Mouse (Mus musculus): ENCODE results near the gene Slc26a3. TPM values are rescaled to one million over a fixed set of nuclear protein-coding genes. Genes with fewer than 3 reads are reported as not detected.
"Not testable (repeated sequence)": the region's sequence is repeated elsewhere in the genome, so short reads cannot be mapped to it uniquely, and the experiment has no call there.

Gene Slc26a3
- polyA plus RNA-seq, 1 experiment from 2014 or later: 0.07 TPM

- H3K4me2 ChIP-seq (replicated peaks; ENCODE audit: low read depth, low read length); H3K9me3 ChIP-seq (ENCODE audit: low read length); H3K4me1 ChIP-seq (ENCODE audit: insufficient read depth, low read length); H3K27me3 ChIP-seq (ENCODE audit: insufficient read depth, low read length); H3K9ac ChIP-seq (replicated peaks; ENCODE audit: low read length); ATAC-seq (ENCODE audit: low FRiP score, low TSS enrichment); H3K27ac ChIP-seq (ENCODE audit: low read length); H3K36me3 ChIP-seq (ENCODE audit: insufficient read depth, low read length); H3K4me3 ChIP-seq (ENCODE audit: low read length): not testable (repeated sequence)
- 57% methylated on average over 3 of the region's 3 CpGs for WGBS
Observed at GRCm38 (mm10) chr12:31460270-31460669, 69.6 kb downstream of the Slc26a3 start.

- Histone ChIP-seq H3K27ac (ENCODE audit: low read length) (no peak overlapping the region), H3K9me3 (ENCODE audit: low read length) (no peaks in the 10 kb centered on the region), H3K4me2 (replicated peaks; ENCODE audit: low read depth, low read length) (no peak overlapping the region), H3K27me3 (ENCODE audit: insufficient read depth, low read length) (no peaks in the 10 kb centered on the region), H3K9ac (replicated peaks; ENCODE audit: low read length) (no peak overlapping the region), H3K4me3 (ENCODE audit: low read length) (no peak overlapping the region), H3K4me1 (ENCODE audit: insufficient read depth, low read length) (no peaks in the 10 kb centered on the region), H3K36me3 (ENCODE audit: insufficient read depth, low read length) (no peaks in the 10 kb centered on the region)
- WGBS: 93% methylated on average over 9 of the region's 9 CpGs
- no peak for ATAC-seq (ENCODE audit: low FRiP score, low TSS enrichment)
Observed at GRCm38 (mm10) chr12:31461371-31461770, 70.7 kb downstream of the Slc26a3 start.

GRCm38 (mm10) chr12:31462615-31463014 lies 71.9 kb downstream of the Slc26a3 start:
- no peaks in the 10 kb centered on the region for H3K27me3 ChIP-seq (ENCODE audit: insufficient read depth, low read length)
- H3K4me2 ChIP-seq (replicated peaks; ENCODE audit: low read depth, low read length): no peak overlapping the region
- H3K4me3 ChIP-seq (ENCODE audit: low read length): no peak overlapping the region
- H3K9me3 ChIP-seq (ENCODE audit: low read length): no peaks in the 10 kb centered on the region
- 77% methylated on average over 4 of the region's 4 CpGs for WGBS
- no peak overlapping the region for H3K9ac ChIP-seq (replicated peaks; ENCODE audit: low read length)
- no peaks in the 10 kb centered on the region for H3K36me3 ChIP-seq (ENCODE audit: insufficient read depth, low read length)
- no peak for ATAC-seq (ENCODE audit: low FRiP score, low TSS enrichment)
- no peak overlapping the region for H3K27ac ChIP-seq (ENCODE audit: low read length)
- no peaks in the 10 kb centered on the region for H3K4me1 ChIP-seq (ENCODE audit: insufficient read depth, low read length)

- H3K9ac ChIP-seq (replicated peaks; ENCODE audit: low read length); ATAC-seq (ENCODE audit: low FRiP score, low TSS enrichment); H3K9me3 ChIP-seq (ENCODE audit: low read length); H3K4me1 ChIP-seq (ENCODE audit: insufficient read depth, low read length); H3K27me3 ChIP-seq (ENCODE audit: insufficient read depth, low read length); H3K27ac ChIP-seq (ENCODE audit: low read length); H3K4me3 ChIP-seq (ENCODE audit: low read length); H3K36me3 ChIP-seq (ENCODE audit: insufficient read depth, low read length); H3K4me2 ChIP-seq (replicated peaks; ENCODE audit: low read depth, low read length): not testable (repeated sequence)
- WGBS: 97% methylated on average over 4 of the region's 6 CpGs
Observed at GRCm38 (mm10) chr12:31478182-31478581, 87.5 kb downstream of the Slc26a3 start.

- no peaks in the 10 kb centered on the region for H3K4me1 ChIP-seq (ENCODE audit: insufficient read depth, low read length)
- H3K9ac ChIP-seq (replicated peaks; ENCODE audit: low read length): no peak overlapping the region
- H3K4me2 ChIP-seq (replicated peaks; ENCODE audit: low read depth, low read length): no peak overlapping the region
- 64% methylated on average over 6 of the region's 6 CpGs for WGBS
- no peaks in the 10 kb centered on the region for H3K27me3 ChIP-seq (ENCODE audit: insufficient read depth, low read length)
- peaks cover 19% of the 10 kb centered on the region for H3K36me3 ChIP-seq (ENCODE audit: insufficient read depth, low read length)
- H3K27ac ChIP-seq (ENCODE audit: low read length): no peak overlapping the region
- no peaks in the 10 kb centered on the region for H3K9me3 ChIP-seq (ENCODE audit: low read length)
- H3K4me3 ChIP-seq (ENCODE audit: low read length): no peak overlapping the region
- ATAC-seq (ENCODE audit: low FRiP score, low TSS enrichment): no peak
Observed at GRCm38 (mm10) chr12:31486431-31486830, 95.8 kb downstream of the Slc26a3 start.

DNA sequence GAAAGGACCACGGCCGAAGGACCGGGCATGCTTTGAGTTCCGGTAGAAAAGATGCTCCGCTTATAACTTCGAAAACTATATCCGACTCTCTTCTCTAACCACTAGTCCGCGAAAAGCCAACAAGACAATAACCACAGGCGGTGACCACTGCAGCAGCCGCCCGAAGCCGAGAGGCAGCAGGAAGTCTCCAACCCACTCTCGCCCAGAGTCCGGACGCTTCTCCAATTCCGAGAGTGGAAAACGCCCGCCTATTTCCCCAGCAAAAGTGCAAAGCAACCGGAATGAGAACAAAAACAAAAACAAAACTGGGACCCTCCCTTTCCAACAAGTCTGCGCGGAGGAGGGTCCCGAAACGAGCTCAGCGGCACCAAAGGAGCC lies 108.3 kb downstream of the Slc26a3 start:
- Histone ChIP-seq H3K36me3 (ENCODE audit: insufficient read depth, low read length) (peaks cover 3% of the 10 kb centered on the region; the same call in 1 of the 2 replicates), H3K27me3 (ENCODE audit: insufficient read depth, low read length) (no peaks in the 10 kb centered on the region), H3K9me3 (ENCODE audit: low read length) (no peaks in the 10 kb centered on the region), H3K4me1 (ENCODE audit: insufficient read depth, low read length) (peaks cover 12% of the 10 kb centered on the region), H3K4me2 (replicated peaks; ENCODE audit: low read depth, low read length) (peak overlapping the region; percentile 81), H3K9ac (replicated peaks; ENCODE audit: low read length) (peak overlapping the region; percentile 88), H3K4me3 (ENCODE audit: low read length) (peak overlapping the region; percentile 73), H3K27ac (ENCODE audit: low read length) (peak overlapping the region; percentile 93)
- WGBS: under 1% methylated on average over 25 of the region's 25 CpGs
- no peak for ATAC-seq (ENCODE audit: low FRiP score, low TSS enrichment)

- Histone ChIP-seq H3K9me3 (ENCODE audit: low read length) (no peaks in the 10 kb centered on the region), H3K4me3 (ENCODE audit: low read length) (peak within 1 kb of the TSS; percentile 73), H3K27ac (ENCODE audit: low read length) (peak within 1 kb of the TSS; percentile 93), H3K36me3 (ENCODE audit: insufficient read depth, low read length) (peaks cover under 1% of the 10 kb centered on the region; the same call in 1 of the 2 replicates), H3K9ac (replicated peaks; ENCODE audit: low read length) (peak within 1 kb of the TSS; percentile 88), H3K4me1 (ENCODE audit: insufficient read depth, low read length) (peaks cover 12% of the 10 kb centered on the region), H3K4me2 (replicated peaks; ENCODE audit: low read depth, low read length) (peak within 1 kb of the TSS; percentile 87), H3K27me3 (ENCODE audit: insufficient read depth, low read length) (no peaks in the 10 kb centered on the region)
- WGBS: under 1% methylated on average over 68 of the region's 68 CpGs
- peak; percentile 99 for ATAC-seq (ENCODE audit: low FRiP score, low TSS enrichment)
Observed at GRCm38 (mm10) chr12:31499314-31500131, 108.9 kb downstream of the Slc26a3 start, which contains the start of gene Cbll1. TSS of gene Cbll1 (minus strand) at chr12:31499616.

DNA sequence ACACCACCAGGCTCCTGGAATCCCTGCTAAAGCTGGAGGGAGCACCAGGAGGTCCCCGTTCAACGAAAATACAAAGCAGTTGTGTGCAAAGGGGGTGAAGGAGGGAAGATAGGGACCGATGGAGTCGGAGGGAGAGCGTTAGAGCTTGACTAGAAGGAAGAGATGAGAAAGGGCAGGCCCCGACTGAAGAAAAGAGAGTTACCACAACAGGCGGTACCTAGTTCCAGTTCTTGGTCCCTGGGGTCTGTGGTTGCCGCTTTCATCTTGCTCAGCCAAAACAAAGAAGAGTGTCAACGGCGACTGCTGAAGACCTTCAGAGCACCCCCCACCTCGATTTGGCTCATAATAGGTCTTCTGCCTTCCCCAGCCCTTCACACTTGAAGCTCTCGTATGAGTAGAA lies 109.5 kb downstream of the Slc26a3 start:
- WGBS: 2% methylated on average over 12 of the region's 12 CpGs
- Histone ChIP-seq H3K4me2 (replicated peaks; ENCODE audit: low read depth, low read length) (peak overlapping the region; percentile 87), H3K9me3 (ENCODE audit: low read length) (no peaks in the 10 kb centered on the region), H3K4me1 (ENCODE audit: insufficient read depth, low read length) (peaks cover 12% of the 10 kb centered on the region), H3K27ac (ENCODE audit: low read length) (peak overlapping the region; percentile 93), H3K9ac (replicated peaks; ENCODE audit: low read length) (peak overlapping the region; percentile 88), H3K36me3 (ENCODE audit: insufficient read depth, low read length) (no peaks in the 10 kb centered on the region), H3K4me3 (ENCODE audit: low read length) (peak overlapping the region; percentile 73), H3K27me3 (ENCODE audit: insufficient read depth, low read length) (no peaks in the 10 kb centered on the region)
- ATAC-seq (ENCODE audit: low FRiP score, low TSS enrichment): no peak

DNA sequence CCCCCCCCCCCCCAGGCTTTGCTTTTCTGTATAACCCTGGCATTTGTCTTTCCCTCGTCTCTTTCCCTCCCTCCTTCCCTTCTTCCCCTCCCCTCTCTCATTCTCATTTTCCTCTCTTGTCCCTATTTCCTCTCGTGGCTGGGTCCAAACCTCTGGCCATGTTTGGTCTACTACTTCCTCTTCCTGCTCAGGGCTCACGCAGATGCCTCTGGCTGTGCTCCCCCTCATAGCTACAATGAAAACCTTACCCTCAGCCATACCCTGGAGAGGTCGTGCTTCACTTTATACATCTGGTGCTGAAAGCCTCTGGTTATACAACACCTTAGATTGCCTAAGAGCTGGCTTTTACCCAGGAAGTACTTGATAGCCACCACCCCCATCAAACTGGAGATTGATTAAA lies 110.6 kb downstream of the Slc26a3 start:
- no peaks in the 10 kb centered on the region for H3K9me3 ChIP-seq (ENCODE audit: low read length)
- no peaks in the 10 kb centered on the region for H3K36me3 ChIP-seq (ENCODE audit: insufficient read depth, low read length)
- H3K27me3 ChIP-seq (ENCODE audit: insufficient read depth, low read length): no peaks in the 10 kb centered on the region
- ATAC-seq (ENCODE audit: low FRiP score, low TSS enrichment): no peak
- peaks cover 10% of the 10 kb centered on the region for H3K4me1 ChIP-seq (ENCODE audit: insufficient read depth, low read length)
- no peak overlapping the region for H3K4me3 ChIP-seq (ENCODE audit: low read length)
- H3K27ac ChIP-seq (ENCODE audit: low read length): no peak overlapping the region
- 49% methylated on average over 4 of the region's 4 CpGs for WGBS
- no peak overlapping the region for H3K9ac ChIP-seq (replicated peaks; ENCODE audit: low read length)
- H3K4me2 ChIP-seq (replicated peaks; ENCODE audit: low read depth, low read length): no peak overlapping the region

GRCm38 (mm10) chr12:31503211-31503610 lies 112.5 kb downstream of the Slc26a3 start:
- no peak overlapping the region for H3K27ac ChIP-seq (ENCODE audit: low read length)
- H3K4me1 ChIP-seq (ENCODE audit: insufficient read depth, low read length): peaks cover 4% of the 10 kb centered on the region
- no peaks in the 10 kb centered on the region for H3K9me3 ChIP-seq (ENCODE audit: low read length)
- no peak overlapping the region for H3K4me2 ChIP-seq (replicated peaks; ENCODE audit: low read depth, low read length)
- H3K4me3 ChIP-seq (ENCODE audit: low read length): no peak overlapping the region
- ATAC-seq (ENCODE audit: low FRiP score, low TSS enrichment): no peak
- no peak overlapping the region for H3K9ac ChIP-seq (replicated peaks; ENCODE audit: low read length)
- H3K36me3 ChIP-seq (ENCODE audit: insufficient read depth, low read length): no peaks in the 10 kb centered on the region
- no peaks in the 10 kb centered on the region for H3K27me3 ChIP-seq (ENCODE audit: insufficient read depth, low read length)
